Mouse (Mus musculus) neural tube, embryonic 14.5 days (tissue): ENCODE measurements at regions not wholly inside any gene's neighbourhood (a gene's known extent, or its start where the extent isn't known, plus 50 kb on each side); places are given as distances from the start of the nearest gene placed in this dataset.
A peak's percentile ranks its signal among the peaks of the same experiment; 100 is the strongest.

Source experiments
- ATAC-seq: fragments of 200-750 bp; cut with Nextera tagmentation; 2 replicates; pipeline ENCODE4 v1.8.0; 2017; ENCODE audit warnings: low read depth, mild to moderate bottlenecking, moderate TSS enrichment, moderate library complexity
- H3K27ac ChIP-seq: fragments of 300-500 bp; sonication (generic); 2 replicates; pipeline ENCODE4 v1.5.1; 2014; ENCODE audit warnings: low read depth, mild to moderate bottlenecking, control low read depth, low read length, moderate library complexity, mixed read lengths
- H3K27me3 ChIP-seq: fragments of 300-500 bp; sonication (generic); 2 replicates; pipeline ENCODE4 v1.6.1; 2014; ENCODE audit warnings: low read length; ENCODE audit not compliant: control insufficient read depth, insufficient read depth
- H3K36me3 ChIP-seq: fragments of 300-500 bp; sonication (generic); 2 replicates; pipeline ENCODE4 v1.6.1; 2014; ENCODE audit warnings: low read length, mixed read lengths; ENCODE audit not compliant: control insufficient read depth, insufficient read depth
- H3K4me1 ChIP-seq: fragments of 300-500 bp; sonication (generic); 2 replicates; pipeline ENCODE4 v1.6.1; 2014; ENCODE audit warnings: low read length; ENCODE audit not compliant: control insufficient read depth, insufficient read depth
- H3K4me2 ChIP-seq: fragments of 300-500 bp; sonication (generic); 2 replicates; pipeline ENCODE4 v1.6.1; 2014; ENCODE audit warnings: mild to moderate bottlenecking, low read depth, low read length, control low read depth
- H3K4me3 ChIP-seq: fragments of 300-500 bp; sonication (generic); 2 replicates; pipeline ENCODE4 v1.5.1; 2014; ENCODE audit warnings: low read depth, low read length, control low read depth, mixed read lengths
- H3K9ac ChIP-seq: fragments of 300-500 bp; sonication (generic); replicated peaks from 2 replicates; pipeline ENCODE4 v1.6.1; 2014; ENCODE audit warnings: low read depth, mild to moderate bottlenecking, control low read depth, low read length, mixed read lengths
- H3K9me3 ChIP-seq: fragments of 300-500 bp; sonication (generic); 2 replicates; pipeline ENCODE4 v1.6.1; 2016; ENCODE audit warnings: low read length; ENCODE audit not compliant: control insufficient read depth
- WGBS: fragments of 180-500 bp; shearing (Covaris S2); extraction: QIAGEN DNeasy Blood & Tissue Kit; methylation state at CpG from one replicate; pipeline ENCODE4 v1.1.7; 2014; 5-methylcytosine and 5-hydroxymethylcytosine counted together

DNA sequence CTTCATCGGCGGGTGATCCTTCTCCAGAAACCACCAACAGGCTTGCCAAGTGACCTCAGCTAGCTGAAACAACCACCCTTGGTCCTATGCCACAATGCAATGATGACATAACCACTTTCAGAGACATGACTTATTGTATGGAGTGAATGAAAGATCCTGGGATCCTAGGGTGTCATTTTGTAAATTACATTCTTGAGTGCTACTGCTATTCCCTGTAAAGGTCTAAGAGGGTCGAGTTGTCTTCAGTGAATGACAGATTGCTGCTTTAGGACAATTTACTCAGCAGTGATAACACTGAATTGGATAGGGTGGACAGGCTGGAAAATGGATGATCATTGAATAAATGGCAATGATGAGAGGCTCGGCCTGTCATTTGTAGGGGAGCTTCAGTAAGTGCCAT, 692.4 kb downstream of the Gm9008 start:
- H3K27me3 ChIP-seq, result no peaks in the 10 kb centered on the region
- H3K9me3 ChIP-seq, result no peaks in the 10 kb centered on the region
- no peak for ATAC-seq
- 70% methylated on average over 4 of the region's 4 CpGs for WGBS
- H3K9ac ChIP-seq, result no peak overlapping the region
- no peak overlapping the region for H3K4me3 ChIP-seq
- no peaks in the 10 kb centered on the region for H3K4me1 ChIP-seq
- no peak overlapping the region for H3K4me2 ChIP-seq
- no peaks in the 10 kb centered on the region for H3K36me3 ChIP-seq
- H3K27ac ChIP-seq, result no peak overlapping the region

DNA sequence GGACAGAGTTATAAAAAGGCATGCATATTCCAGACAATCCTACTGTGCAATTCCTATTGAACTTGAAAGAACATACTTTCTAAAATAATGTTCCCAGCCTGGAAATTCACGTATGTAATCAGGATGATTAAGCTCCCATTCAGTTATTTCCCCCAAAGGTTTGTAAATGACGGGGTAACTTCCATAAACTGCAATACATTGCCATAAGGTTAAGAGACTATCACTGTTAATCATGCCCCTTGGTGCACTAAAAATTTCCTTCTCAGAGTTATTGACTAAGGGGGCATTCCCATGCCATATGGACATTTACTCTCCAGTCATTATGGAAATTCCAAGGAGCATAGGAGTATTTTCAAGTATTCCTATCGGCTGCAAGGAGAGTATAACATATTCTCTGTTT, 697.6 kb downstream of the Gm9008 start:
- H3K27me3 ChIP-seq, result no peaks in the 10 kb centered on the region
- no peak overlapping the region for H3K27ac ChIP-seq
- H3K36me3 ChIP-seq, result no peaks in the 10 kb centered on the region
- ATAC-seq, result peak; percentile 68
- H3K4me3 ChIP-seq, result no peak overlapping the region
- 39% methylated on average over 3 of the region's 3 CpGs for WGBS
- no peaks in the 10 kb centered on the region; the same call in 1 of the 2 replicates for H3K9me3 ChIP-seq
- no peak overlapping the region for H3K4me2 ChIP-seq
- no peak overlapping the region for H3K9ac ChIP-seq
- no peaks in the 10 kb centered on the region for H3K4me1 ChIP-seq

DNA sequence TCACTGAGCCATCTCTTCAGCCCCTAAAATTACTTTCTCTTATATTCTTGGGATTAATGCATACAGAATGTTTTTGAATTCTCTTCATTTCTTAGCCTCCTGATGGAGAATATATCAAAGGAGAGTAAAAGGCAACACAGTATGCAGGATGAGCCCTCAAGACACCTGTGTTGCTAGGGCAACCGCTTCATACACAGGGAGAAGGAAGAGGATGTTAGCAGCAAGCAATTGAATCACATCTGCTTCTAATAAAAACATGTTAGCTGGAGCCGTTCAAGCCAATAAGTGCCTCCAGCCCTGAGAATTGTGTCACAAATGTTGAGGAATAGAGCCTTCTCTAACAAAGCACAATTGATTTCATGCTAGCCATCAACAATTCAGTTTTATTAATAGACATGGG, 698.0 kb downstream of the Gm9008 start:
- H3K4me1 ChIP-seq, result no peaks in the 10 kb centered on the region
- no peak overlapping the region for H3K4me2 ChIP-seq
- H3K27ac ChIP-seq, result no peak overlapping the region
- WGBS, result 42% methylated on average over 2 of the region's 2 CpGs
- peak; percentile 88 for ATAC-seq
- H3K36me3 ChIP-seq, result no peaks in the 10 kb centered on the region
- H3K4me3 ChIP-seq, result no peak overlapping the region
- no peak overlapping the region for H3K9ac ChIP-seq
- no peaks in the 10 kb centered on the region; the same call in 1 of the 2 replicates for H3K9me3 ChIP-seq
- H3K27me3 ChIP-seq, result no peaks in the 10 kb centered on the region

DNA sequence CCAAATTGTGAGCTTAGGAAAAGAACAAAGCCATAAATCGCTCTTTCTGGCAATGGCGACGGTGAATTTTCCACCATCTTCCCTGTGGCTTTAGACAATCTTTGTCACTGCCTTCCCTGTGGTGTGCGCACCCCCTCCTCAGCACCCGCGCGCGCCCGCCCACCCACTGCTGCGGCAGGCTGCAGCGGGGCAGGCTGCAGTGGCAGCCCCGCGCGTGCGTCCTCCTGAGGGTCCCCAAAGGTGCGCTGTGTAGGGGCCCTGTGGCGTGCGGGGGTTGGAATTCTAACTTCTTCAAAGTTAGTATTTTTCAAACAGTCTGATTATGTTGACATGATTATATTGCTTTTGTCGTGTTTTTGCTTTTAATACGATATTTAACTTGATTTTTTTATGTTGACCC, 714.9 kb downstream of the Gm9008 start:
- no peak overlapping the region for H3K4me2 ChIP-seq
- H3K27ac ChIP-seq, result no peak overlapping the region
- H3K4me3 ChIP-seq, result no peak overlapping the region
- H3K9me3 ChIP-seq, result no peaks in the 10 kb centered on the region
- no peaks in the 10 kb centered on the region for H3K4me1 ChIP-seq
- no peaks in the 10 kb centered on the region for H3K36me3 ChIP-seq
- H3K9ac ChIP-seq, result no peak overlapping the region
- 64% methylated on average over 20 of the region's 20 CpGs for WGBS
- H3K27me3 ChIP-seq, result no peaks in the 10 kb centered on the region
- ATAC-seq, result no peak

DNA sequence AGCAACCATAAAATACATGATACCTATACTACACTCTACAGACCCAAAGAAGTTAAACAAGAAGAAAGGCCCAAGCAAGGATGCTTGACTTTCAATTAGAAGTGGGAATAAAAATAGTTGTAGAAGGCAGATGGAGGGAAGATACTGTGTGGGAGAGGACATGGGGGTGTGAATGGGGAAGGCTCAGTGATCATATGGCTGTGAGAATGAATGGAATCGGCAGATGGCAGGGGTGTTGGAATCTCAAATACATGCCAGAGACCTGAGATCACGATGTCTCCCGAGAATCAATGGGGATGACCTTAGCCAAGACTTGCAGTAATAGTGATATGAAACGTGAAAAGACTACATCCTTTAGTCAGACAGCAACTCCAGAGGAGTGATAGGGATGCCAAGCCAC, 734.5 kb downstream of the Gm9008 start:
- no peak overlapping the region for H3K4me3 ChIP-seq
- H3K9ac ChIP-seq, result no peak overlapping the region
- H3K27me3 ChIP-seq, result no peaks in the 10 kb centered on the region
- ATAC-seq, result no peak
- no peak overlapping the region for H3K27ac ChIP-seq
- WGBS, result 92% methylated on average over 4 of the region's 4 CpGs
- H3K4me2 ChIP-seq, result no peak overlapping the region
- no peaks in the 10 kb centered on the region for H3K4me1 ChIP-seq
- no peaks in the 10 kb centered on the region for H3K9me3 ChIP-seq
- H3K36me3 ChIP-seq, result no peaks in the 10 kb centered on the region

DNA sequence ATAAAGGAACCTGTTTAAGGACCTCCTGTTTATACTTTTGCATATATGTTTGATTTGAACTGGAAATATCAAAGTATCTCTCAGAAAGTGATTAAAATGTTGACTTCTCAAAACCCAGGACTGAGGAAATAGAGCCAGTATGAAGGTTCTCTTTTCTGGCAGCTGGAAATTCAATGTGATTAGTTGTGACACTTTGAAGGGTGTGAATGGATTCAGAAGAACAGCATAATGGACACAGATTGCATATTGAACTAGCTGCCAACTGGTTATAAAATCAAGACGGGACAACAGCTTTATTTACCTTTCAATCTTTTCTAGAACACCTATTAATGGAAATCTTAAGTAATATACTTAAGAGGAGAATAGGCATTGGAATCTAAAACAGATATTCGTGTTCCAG, 741.4 kb downstream of the Gm9008 start:
- Histone ChIP-seq H3K27me3 (no peaks in the 10 kb centered on the region), H3K36me3 (no peaks in the 10 kb centered on the region), H3K4me2 (no peak overlapping the region), H3K9me3 (no peaks in the 10 kb centered on the region), H3K4me1 (no peaks in the 10 kb centered on the region), H3K9ac (no peak overlapping the region), H3K27ac (no peak overlapping the region), H3K4me3 (no peak overlapping the region)
- no peak for ATAC-seq
- 74% methylated on average over 2 of the region's 2 CpGs for WGBS
